In the genomic region with DNA sequence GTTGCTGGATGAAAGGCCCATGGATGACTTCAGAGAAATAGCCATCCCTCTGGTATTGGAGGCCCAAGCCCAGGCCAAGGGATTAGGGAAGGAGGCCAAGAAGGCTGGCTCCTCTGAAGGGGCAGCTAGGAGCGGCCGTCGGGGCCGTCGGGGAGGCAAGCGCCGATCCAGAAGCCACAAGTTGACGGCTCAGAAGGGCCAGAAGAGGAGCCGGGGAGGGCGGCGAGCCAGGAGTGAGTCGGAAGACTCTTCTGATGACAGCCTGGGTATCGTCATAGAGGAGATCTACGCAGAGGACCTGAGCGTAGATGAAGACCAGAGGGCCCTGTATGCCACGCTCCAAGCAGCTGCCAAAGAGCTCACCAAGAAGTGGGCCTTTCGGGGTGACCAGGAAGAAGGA, we compare ENCODE assay signal across 9 mouse cellular contexts. TPM values are rescaled to one million over a fixed set of nuclear protein-coding genes. Genes with fewer than 3 reads are reported as not detected.
DNase-seq lines count a peak whose midpoint lies in the region; ATAC-seq and TF ChIP-seq lines count a peak whose summit lies in the region.
"Had no signal": no experiment of that assay in that cellular context is flagged by ENCODE, and none has a peak within 500 bp of the region (broad histone marks: within the 10 kb centered on the region; RNA-seq: fewer than 3 reads in every experiment).

No protein-coding gene starts in this region.

- H3K9ac ChIP-seq in intestine, postnatal 0 days (ENCODE audit: low read depth, low read length) = peak overlapping the region; percentile 44; the same call in 1 of the 2 replicates
- H3K9ac ChIP-seq in stomach, embryonic 16.5 days (ENCODE audit: low read length) = peak overlapping the region; percentile 84
- H3K9ac ChIP-seq: liver, embryonic 14.5 days had no signal

- no peak for TF ChIP-seq POLR2A in thymus, adult 2 months (IDR thresholded peaks at IDR 0.05; ENCODE audit: control insufficient read depth, extremely low read depth, insufficient read depth, low read length, poor library complexity)

- peaks cover 38% of the 10 kb centered on the region for H3K4me1 ChIP-seq in thymus, adult 2 months (replicated peaks; ENCODE audit: control insufficient read depth, insufficient read depth, low read length)
- H3K4me1 ChIP-seq in intestine, postnatal 0 days (replicated peaks; ENCODE audit: control insufficient read depth, insufficient read depth, low read length) = peaks cover 12% of the 10 kb centered on the region; the same call in 1 of the 2 replicates
- H3K4me1 ChIP-seq in stomach, embryonic 16.5 days (ENCODE audit: control insufficient read depth, insufficient read depth, low read length) = peaks cover 53% of the 10 kb centered on the region

- peak overlapping the region; percentile 78 for H3K4me2 ChIP-seq in intestine, postnatal 0 days (replicated peaks; ENCODE audit: low read depth)
- H3K4me2 ChIP-seq in stomach, embryonic 16.5 days (ENCODE audit: low read depth, low read length) = peak overlapping the region; percentile 87

- H3K4me3 ChIP-seq in thymus, adult 2 months (ENCODE audit: control insufficient read depth, insufficient read depth, low read length) = peak overlapping the region; percentile 68
- H3K4me3 ChIP-seq in intestine, postnatal 0 days (ENCODE audit: low read depth, low read length) = peak overlapping the region; percentile 57
- peak overlapping the region; percentile 70 for H3K4me3 ChIP-seq in stomach, embryonic 16.5 days (replicated peaks; ENCODE audit: low read length)

- WGBS in thymus, adult 2 months = 31% methylated on average over 17 of the region's 17 CpGs
- WGBS in intestine, postnatal 0 days = 31% methylated on average over 17 of the region's 17 CpGs
- WGBS in stomach, embryonic 16.5 days = 30% methylated on average over 17 of the region's 17 CpGs

- peaks cover 20% of the 10 kb centered on the region; the same call in 1 of the 2 replicates for H3K27me3 ChIP-seq in thymus, adult 2 months (ENCODE audit: control insufficient read depth, insufficient read depth, low read length)
- H3K27me3 ChIP-seq in intestine, postnatal 0 days (replicated peaks; ENCODE audit: control insufficient read depth, insufficient read depth, low read length) = peaks cover 54% of the 10 kb centered on the region
- peaks cover 27% of the 10 kb centered on the region for H3K27me3 ChIP-seq in stomach, embryonic 16.5 days (ENCODE audit: control insufficient read depth, insufficient read depth, low read length)

- no peaks in the 10 kb centered on the region for H3K36me3 ChIP-seq in thymus, adult 2 months (ENCODE audit: control insufficient read depth, insufficient read depth, low read length)
- no peaks in the 10 kb centered on the region for H3K36me3 ChIP-seq in intestine, postnatal 0 days (ENCODE audit: control insufficient read depth, insufficient read depth)
- H3K36me3 ChIP-seq in stomach, embryonic 16.5 days (ENCODE audit: control insufficient read depth, insufficient read depth, low read length) = no peaks in the 10 kb centered on the region

- DNase-seq in adrenal gland, postnatal 14 days = peak; percentile 24
- DNase-seq in adrenal gland, adult 8-10 months = no peak
- DNase-seq in thymus, adult 2 months = no peak
- DNase-seq in thymus, postnatal 0 days (ENCODE audit: low spot score) = no peak
- DNase-seq in lung, postnatal 10 days = no peak
- DNase-seq in frontal cortex, postnatal 36 days (ENCODE audit: low spot score in 2 of 2) = no peak

- ATAC-seq in intestine, postnatal 0 days = no peak
- no peak for ATAC-seq in stomach, embryonic 16.5 days (ENCODE audit: insufficient read depth, low FRiP score)

- H3K9me3 ChIP-seq in intestine, postnatal 0 days (ENCODE audit: control insufficient read depth) = no peaks in the 10 kb centered on the region
- no peaks in the 10 kb centered on the region for H3K9me3 ChIP-seq in stomach, embryonic 16.5 days (replicated peaks; ENCODE audit: control insufficient read depth, low read length)

- no peak for TF ChIP-seq CTCF in thymus, adult 2 months (IDR thresholded peaks at IDR 0.05; ENCODE audit: borderline replicate concordance, control insufficient read depth, extremely low read depth, insufficient read depth, low read length, poor library complexity)
- no peak for TF ChIP-seq CTCF in intestine, postnatal 0 days (IDR thresholded peaks at IDR 0.05; ENCODE audit: low read depth)

- no peak overlapping the region for H3K27ac ChIP-seq in thymus, adult 2 months (ENCODE audit: control insufficient read depth, insufficient read depth, low read length)
- no peak overlapping the region for H3K27ac ChIP-seq in intestine, postnatal 0 days (ENCODE audit: low read depth, low read length)
- H3K27ac ChIP-seq in stomach, embryonic 16.5 days (ENCODE audit: low read length) = no peak overlapping the region
- H3K27ac ChIP-seq: liver, embryonic 14.5 days had no signal

RNA-seq across cellular contexts. Expression of a gene that starts 0.9 kb away (rescaled TPM):
- 24.6 and 27.2 TPM in 2 replicates for total RNA-seq in adrenal gland, postnatal 14 days (2021)
- total RNA-seq in adrenal gland, adult 8-10 months (2022) = 10 to 100 TPM; 35.2 to 71.0 (median 48.2) TPM
- 2.2 and 3.0 TPM in 2 replicates for polyA plus RNA-seq in thymus, adult 2 months (2012; rRNA removed)
- polyA plus RNA-seq in thymus, postnatal 0 days (2015; fragmentation: Nextera tagmentation; extraction: Ambion mirVana) = 5.1 and 6.4 TPM in 2 replicates
- 3.3 and 3.6 TPM in 2 replicates for polyA plus RNA-seq in intestine, postnatal 0 days (2015; fragmentation: Nextera tagmentation; extraction: Ambion mirVana)
- 7.8 and 10.2 TPM in 2 replicates for polyA plus RNA-seq in stomach, embryonic 16.5 days (2015; fragmentation: Nextera tagmentation; extraction: Ambion mirVana)

RNA-seq across cellular contexts. Expression of a gene that starts 14.1 kb away (rescaled TPM):
- total RNA-seq in adrenal gland, postnatal 14 days (2021) = 4.6 and 5.6 TPM in 2 replicates
- total RNA-seq in adrenal gland, adult 8-10 months (2022) = 1 to 10 TPM; 6.4 to 9.3 (median 7.3) TPM
- not detected in 2 replicates for polyA plus RNA-seq in thymus, adult 2 months (2012; rRNA removed)
- 0.04 TPM in 2 replicates for polyA plus RNA-seq in thymus, postnatal 0 days (2015; fragmentation: Nextera tagmentation; extraction: Ambion mirVana)
- polyA plus RNA-seq in intestine, postnatal 0 days (2015; fragmentation: Nextera tagmentation; extraction: Ambion mirVana) = 2.0 and 2.2 TPM in 2 replicates
- 3.2 and 3.4 TPM in 2 replicates for polyA plus RNA-seq in stomach, embryonic 16.5 days (2015; fragmentation: Nextera tagmentation; extraction: Ambion mirVana)

RNA-seq across cellular contexts. Expression of a gene that starts 21.5 kb away (rescaled TPM):
- total RNA-seq in adrenal gland, postnatal 14 days (2021) = 222 and 231 TPM in 2 replicates
- total RNA-seq in adrenal gland, adult 8-10 months (2022) = 100 to 1,000 TPM; 278 to 314 (median 294) TPM
- 398 and 475 TPM in 2 replicates for polyA plus RNA-seq in thymus, adult 2 months (2012; rRNA removed)
- 201 and 212 TPM in 2 replicates for polyA plus RNA-seq in thymus, postnatal 0 days (2015; fragmentation: Nextera tagmentation; extraction: Ambion mirVana)
- polyA plus RNA-seq in intestine, postnatal 0 days (2015; fragmentation: Nextera tagmentation; extraction: Ambion mirVana) = 236 and 241 TPM in 2 replicates
- 120 and 126 TPM in 2 replicates for polyA plus RNA-seq in stomach, embryonic 16.5 days (2015; fragmentation: Nextera tagmentation; extraction: Ambion mirVana)

RNA-seq across cellular contexts. Expression of a gene that starts 37.5 kb away (rescaled TPM):
- total RNA-seq in adrenal gland, postnatal 14 days (2021) = 1.3 and 1.6 TPM in 2 replicates
- total RNA-seq in adrenal gland, adult 8-10 months (2022) = 1 to 10 TPM; 2.3 to 3.1 (median 2.7) TPM
- 2.3 TPM in 2 replicates for polyA plus RNA-seq in thymus, adult 2 months (2012; rRNA removed)
- polyA plus RNA-seq in thymus, postnatal 0 days (2015; fragmentation: Nextera tagmentation; extraction: Ambion mirVana) = 0.33 and 0.49 TPM in 2 replicates
- polyA plus RNA-seq in intestine, postnatal 0 days (2015; fragmentation: Nextera tagmentation; extraction: Ambion mirVana) = 0.09 and 0.10 TPM in 2 replicates
- polyA plus RNA-seq in stomach, embryonic 16.5 days (2015; fragmentation: Nextera tagmentation; extraction: Ambion mirVana) = 0.25 and 0.35 TPM in 2 replicates

RNA-seq across cellular contexts. Expression of a gene that starts 39.1 kb away (rescaled TPM):
- 1.2 and 2.6 TPM in 2 replicates for total RNA-seq in adrenal gland, postnatal 14 days (2021)
- 1 to 10 TPM; 2.4 to 3.3 (median 2.6) TPM for total RNA-seq in adrenal gland, adult 8-10 months (2022)
- 11.3 and 11.4 TPM in 2 replicates for polyA plus RNA-seq in thymus, adult 2 months (2012; rRNA removed)
- 1.9 and 2.6 TPM in 2 replicates for polyA plus RNA-seq in thymus, postnatal 0 days (2015; fragmentation: Nextera tagmentation; extraction: Ambion mirVana)
- polyA plus RNA-seq in intestine, postnatal 0 days (2015; fragmentation: Nextera tagmentation; extraction: Ambion mirVana) = 1.7 and 1.8 TPM in 2 replicates
- polyA plus RNA-seq in stomach, embryonic 16.5 days (2015; fragmentation: Nextera tagmentation; extraction: Ambion mirVana) = 3.0 and 3.2 TPM in 2 replicates
